Mouse (Mus musculus) brain, embryonic 14.5 days (tissue): ENCODE data around the gene Hddc3.

Source experiments
- CTCF ChIP-seq: fragments of 200-500 bp; IDR thresholded peaks from 2 replicates; pipeline ENCODE4 v1.5.1; 2012; ENCODE audit warnings: inconsistent platforms, mild to moderate bottlenecking, moderate library complexity, borderline replicate concordance; ENCODE audit not compliant: insufficient read depth, insufficient read length; ENCODE audit errors: extremely low read depth
- POLR2A ChIP-seq: fragments of 200-500 bp; IDR thresholded peaks from 2 replicates; pipeline ENCODE4 v1.6.1; 2012; ENCODE audit warnings: mild to moderate bottlenecking, inconsistent platforms, borderline replicate concordance; ENCODE audit not compliant: poor library complexity, insufficient read depth, insufficient read length, severe bottlenecking; ENCODE audit errors: extremely low read depth

DNA sequence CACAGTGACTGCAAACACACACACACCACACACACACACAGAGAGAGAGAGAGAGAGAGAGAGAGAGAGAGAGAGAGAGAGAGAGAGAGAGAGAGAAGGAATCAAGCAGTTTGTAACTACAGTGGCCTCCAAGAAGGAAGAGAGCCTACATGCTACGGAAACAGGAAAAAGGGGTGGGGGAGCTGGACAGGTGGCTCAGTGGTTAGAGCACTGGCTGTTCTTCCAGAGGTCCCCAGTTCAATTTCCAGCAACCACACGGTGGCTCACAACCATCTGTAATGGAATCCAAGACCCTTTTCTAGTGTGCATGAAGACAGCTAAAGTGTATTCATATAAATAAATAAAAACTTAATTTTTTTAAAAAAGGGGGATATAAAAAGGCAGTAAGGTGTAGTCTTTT, 29.8 kb downstream of the Hddc3 start:
- TF ChIP-seq CTCF (no peak), POLR2A (no peak)
